Mouse (Mus musculus) thymus, postnatal 14 days (tissue): ENCODE results near the gene Colca2.

Experiments used
- DNase-seq: peaks from one replicate; pipeline ENCODE4 v3.0.0; 2021

Gene Colca2

GRCm38 (mm10) chr9:51278500-51279381, at the start of gene Colca2:
Colca2 (minus strand) TSS chr9:51278569.
- peak; percentile 54 for DNase-seq

GRCm38 (mm10) chr9:51327555-51327903, 49.2 kb upstream of the Colca2 start:
- DNase-seq: no peak

GRCm38 (mm10) chr9:51326619-51327554, 48.5 kb upstream of the Colca2 start:
- no peak for DNase-seq

GRCm38 (mm10) chr9:51324406-51325065, 46.2 kb upstream of the Colca2 start:
- no peak for DNase-seq

- DNase-seq: no peak
These were observed 41.7 kb upstream of the Colca2 start for GRCm38 (mm10) chr9:51320096-51320495.

GRCm38 (mm10) chr9:51318246-51318645, 39.9 kb upstream of the Colca2 start:
- DNase-seq: no peak

GRCm38 (mm10) chr9:51317322-51317721, 39.0 kb upstream of the Colca2 start:
- no peak for DNase-seq

GRCm38 (mm10) chr9:51315402-51316063, 37.2 kb upstream of the Colca2 start:
- DNase-seq: no peak

GRCm38 (mm10) chr9:51312554-51313317, 34.4 kb upstream of the Colca2 start:
- DNase-seq: no peak

- no peak for DNase-seq
These were observed 32.1 kb upstream of the Colca2 start for GRCm38 (mm10) chr9:51310515-51310914.

- DNase-seq: no peak
These were observed 28.0 kb upstream of the Colca2 start for GRCm38 (mm10) chr9:51306351-51306750.

- no peak for DNase-seq
These were observed 26.8 kb upstream of the Colca2 start for GRCm38 (mm10) chr9:51305146-51305545.

- DNase-seq: no peak
These were observed 25.6 kb upstream of the Colca2 start for GRCm38 (mm10) chr9:51303980-51304379.

- no peak for DNase-seq
These were observed 15.2 kb upstream of the Colca2 start for GRCm38 (mm10) chr9:51293541-51293940.

GRCm38 (mm10) chr9:51292674-51293073, 14.3 kb upstream of the Colca2 start:
- DNase-seq: peak; percentile 80

GRCm38 (mm10) chr9:51290980-51291379, 12.6 kb upstream of the Colca2 start:
- DNase-seq: no peak

- DNase-seq: no peak
These were observed 7.7 kb upstream of the Colca2 start for GRCm38 (mm10) chr9:51286079-51286478.

GRCm38 (mm10) chr9:51277834-51278498, 403 bp downstream of the Colca2 start:
- no peak for DNase-seq

- DNase-seq: no peak
These were observed 3.7 kb downstream of the Colca2 start for GRCm38 (mm10) chr9:51274678-51275077.

- DNase-seq: no peak
These were observed 4.7 kb downstream of the Colca2 start for GRCm38 (mm10) chr9:51273581-51274154.

- DNase-seq: no peak
These were observed 6.3 kb downstream of the Colca2 start for GRCm38 (mm10) chr9:51272102-51272501.
